Mouse (Mus musculus) brown adipose tissue, adult 24 weeks (tissue): ENCODE results near the gene Hmg20b. TPM values are rescaled to one million over a fixed set of nuclear protein-coding genes. Genes with fewer than 3 reads are reported as not detected.

ENCODE experiments used
- H3K27ac ChIP-seq: fragments of 200-500 bp; replicated peaks from 2 replicates; pipeline ENCODE4 v1.5.1; 2012; ENCODE audit warnings: low read depth, mild to moderate bottlenecking, low read length
- H3K4me1 ChIP-seq: fragments of 200-500 bp; 2 replicates; pipeline ENCODE4 v1.6.1; 2012; ENCODE audit warnings: low read length, mixed read lengths; ENCODE audit not compliant: control insufficient read depth, insufficient read depth, insufficient read length
- H3K4me3 ChIP-seq: fragments of 200-500 bp; 2 replicates; pipeline ENCODE4 v1.5.1; 2012; ENCODE audit warnings: low read depth, mild to moderate bottlenecking, low read length, moderate library complexity; ENCODE audit not compliant: insufficient read depth
- polyA plus RNA-seq: library from polyadenylated mRNA; stranded (reverse); fragments of >200 nt; gene quantifications from 2 replicates; pipeline ENCODE4 v1.2.4, GENCODE M21; 2012; ENCODE audit not compliant: missing spikeins, insufficient read depth, insufficient read length

Hmg20b gene
- polyA plus RNA-seq, 1 experiment = 78.7 TPM

GRCm38 (mm10) chr10:81302288-81302687, 48.0 kb downstream of the Hmg20b start:
- peak overlapping the region; percentile 2; the same call in 1 of the 2 replicates for H3K27ac ChIP-seq
- no peak overlapping the region for H3K4me3 ChIP-seq
- peaks cover 44% of the 10 kb centered on the region for H3K4me1 ChIP-seq

DNA sequence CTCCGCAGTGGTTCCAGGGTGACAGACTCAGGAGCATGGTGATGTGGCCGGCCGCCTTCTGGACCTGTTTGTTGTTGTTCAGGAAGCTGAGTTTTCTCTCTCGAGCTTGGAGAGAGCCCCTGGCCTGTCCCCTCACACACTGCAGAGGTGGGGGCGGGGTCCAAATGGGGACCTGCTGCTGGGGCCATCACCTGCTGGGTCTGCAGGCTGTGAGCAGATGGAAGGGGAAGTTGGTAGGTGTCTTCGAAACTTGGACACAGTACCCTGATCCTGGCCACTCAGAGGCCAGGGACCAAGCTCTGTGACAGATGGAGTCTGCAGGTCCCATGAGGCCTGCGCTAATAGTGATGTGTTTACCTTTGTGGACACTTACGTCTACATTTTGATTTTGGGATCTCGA, 49.0 kb downstream of the Hmg20b start:
- H3K27ac ChIP-seq = no peak overlapping the region
- peaks cover 45% of the 10 kb centered on the region for H3K4me1 ChIP-seq
- no peak overlapping the region for H3K4me3 ChIP-seq

DNA sequence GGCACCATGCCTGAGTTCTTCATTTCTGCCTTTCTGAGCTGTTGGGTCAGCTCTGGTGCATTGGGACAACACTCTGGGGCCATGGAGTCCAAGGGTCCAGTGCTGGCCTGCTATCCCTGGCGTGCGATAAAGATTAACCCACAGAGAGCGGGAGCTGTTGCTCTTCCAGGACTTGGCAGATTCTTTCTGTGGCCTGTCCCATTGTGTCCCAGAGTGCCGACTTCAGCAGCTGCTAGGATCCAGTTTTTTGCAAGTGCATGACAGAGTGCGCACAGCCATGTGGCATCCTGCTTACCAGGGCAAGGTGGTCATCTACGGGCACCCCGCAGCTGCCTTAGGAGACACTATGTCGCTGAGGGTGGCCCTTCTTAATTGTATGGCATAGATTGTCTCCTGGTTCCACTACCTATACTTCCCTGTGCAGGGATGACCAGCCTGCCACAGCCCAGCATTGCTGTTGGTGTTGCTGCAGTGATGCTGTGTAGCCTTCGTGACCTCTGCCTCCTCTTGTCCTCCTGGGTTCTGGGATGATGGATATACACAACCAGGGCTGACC, 49.9 kb downstream of the Hmg20b start:
- H3K4me3 ChIP-seq = no peak overlapping the region
- peaks cover 47% of the 10 kb centered on the region for H3K4me1 ChIP-seq
- H3K27ac ChIP-seq = no peak overlapping the region

GRCm38 (mm10) chr10:81299585-81300351, 50.5 kb downstream of the Hmg20b start:
- H3K4me1 ChIP-seq = peaks cover 51% of the 10 kb centered on the region

DNA sequence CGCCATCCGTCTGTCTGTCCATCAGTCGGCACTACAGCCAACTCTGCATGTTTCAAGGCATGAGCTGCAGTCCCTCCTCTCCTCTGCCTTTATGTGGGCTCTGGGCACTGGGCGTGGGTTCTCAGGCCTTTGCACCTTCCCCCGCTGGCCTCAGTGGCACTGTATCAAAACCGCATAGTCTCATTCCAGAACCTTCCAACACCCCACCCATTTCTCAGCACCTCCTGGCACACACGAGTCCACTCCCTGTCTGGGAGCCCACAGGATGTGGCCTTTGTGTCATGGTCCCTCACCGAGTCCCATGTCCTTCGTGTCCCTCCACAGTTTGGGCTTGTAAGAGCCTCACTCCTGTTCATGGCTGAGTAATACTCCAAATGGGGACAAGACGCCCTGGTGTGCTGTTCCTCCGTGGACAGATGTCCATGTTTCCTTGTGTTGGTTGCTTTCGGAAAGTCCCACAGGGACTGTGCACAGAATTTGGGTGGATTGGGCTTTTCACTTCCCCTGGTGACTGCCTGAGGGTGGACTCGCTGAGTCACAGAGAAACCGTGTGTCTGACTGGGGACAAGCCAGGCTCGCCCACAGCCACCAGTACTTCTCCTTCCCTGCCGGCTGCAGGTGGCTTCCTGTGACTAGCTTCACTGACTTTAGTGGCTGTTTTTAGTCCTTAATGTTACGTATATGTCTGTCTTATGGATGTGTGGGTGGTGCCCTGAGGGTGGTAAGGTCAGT, 51.7 kb downstream of the Hmg20b start:
- peak overlapping the region; percentile 56 for H3K4me3 ChIP-seq
- H3K27ac ChIP-seq = peak overlapping the region; percentile 99
- H3K4me1 ChIP-seq = peaks cover 54% of the 10 kb centered on the region

More at GRCm38 (mm10) chr10:81299585-81300351, 50.5 kb downstream of the Hmg20b start:
- peak overlapping the region; percentile 99 for H3K27ac ChIP-seq
- H3K4me3 ChIP-seq = no peak overlapping the region

- peak overlapping the region; percentile 56 for H3K4me3 ChIP-seq
- peak overlapping the region; percentile 99 for H3K27ac ChIP-seq
- peaks cover 48% of the 10 kb centered on the region for H3K4me1 ChIP-seq
Measured at GRCm38 (mm10) chr10:81297845-81298244, 52.4 kb downstream of the Hmg20b start.

DNA sequence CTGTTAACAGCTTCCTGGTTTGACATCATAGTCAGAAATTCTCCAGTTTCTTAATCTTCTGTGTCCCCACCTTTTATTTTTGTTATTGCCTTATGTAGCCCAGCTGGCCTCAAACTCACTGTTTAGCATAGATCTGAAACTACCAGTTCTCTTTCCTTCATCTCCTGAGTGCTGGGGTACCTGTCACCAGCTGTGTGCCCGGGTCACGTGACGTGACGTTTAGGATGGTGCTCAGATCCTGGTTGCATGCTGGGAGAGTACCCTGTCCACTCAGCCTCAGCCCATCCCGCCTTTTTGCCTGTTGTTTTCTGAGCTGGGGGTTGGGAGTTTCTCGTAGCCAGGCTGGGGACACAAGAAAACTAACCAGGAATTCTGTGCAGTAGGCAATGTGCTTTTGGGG, 53.0 kb downstream of the Hmg20b start:
- Histone ChIP-seq H3K4me1 (peaks cover 42% of the 10 kb centered on the region), H3K4me3 (peak overlapping the region; percentile 56), H3K27ac (peak overlapping the region; percentile 99)

Other genes starting within 250 kb of the Hmg20b start
- 64.4 and 88.3 TPM in 2 replicates for gene Map2k2, start 244.6 kb downstream of the Hmg20b start, polyA plus RNA-seq
- gene Zbtb7a, start 215.3 kb downstream of the Hmg20b start, polyA plus RNA-seq = 28.4 and 29.6 TPM in 2 replicates
- 10.3 and 13.4 TPM in 2 replicates for gene Pias4, start 182.6 kb downstream of the Hmg20b start, polyA plus RNA-seq
- gene Eef2, start 173.8 kb downstream of the Hmg20b start, polyA plus RNA-seq = 538 and 581 TPM in 2 replicates
- gene Dapk3, start 167.5 kb downstream of the Hmg20b start, polyA plus RNA-seq = 15.7 and 31.7 TPM in 2 replicates
- gene 4930442H23Rik, start 166.6 kb downstream of the Hmg20b start, polyA plus RNA-seq = not detected in 2 replicates
- 1.4 TPM in 1 of 2 replicates, not detected in the other for gene Nmrk2, start 148.4 kb downstream of the Hmg20b start, polyA plus RNA-seq
- not detected in 2 replicates for gene Atcay, start 119.6 kb downstream of the Hmg20b start, polyA plus RNA-seq
- 0.32 and 1.2 TPM in 2 replicates for gene Zfr2, start 117.3 kb downstream of the Hmg20b start, polyA plus RNA-seq
- gene Matk, start 97.5 kb downstream of the Hmg20b start, polyA plus RNA-seq = not detected in 2 replicates
- gene Mrpl54, start 83.5 kb downstream of the Hmg20b start, polyA plus RNA-seq = 122 and 144 TPM in 2 replicates
- 59.5 and 82.7 TPM in 2 replicates for gene Apba3, start 83.5 kb downstream of the Hmg20b start, polyA plus RNA-seq
- 1.6 TPM in 1 of 2 replicates, not detected in the other for gene Tjp3, start 58.9 kb downstream of the Hmg20b start, polyA plus RNA-seq
- gene Pip5k1c, start 57.5 kb downstream of the Hmg20b start, polyA plus RNA-seq = 10.6 and 12.4 TPM in 2 replicates
- 8.4 and 9.6 TPM in 2 replicates for gene Cactin, start 29.4 kb downstream of the Hmg20b start, polyA plus RNA-seq
- gene Tbxa2r, start 21.7 kb downstream of the Hmg20b start, polyA plus RNA-seq = not detected in 2 replicates
- 1.0 TPM in 1 of 2 replicates, not detected in the other for gene Gipc3, start 7.2 kb downstream of the Hmg20b start, polyA plus RNA-seq
- 8.3 and 11.5 TPM in 2 replicates for gene Mfsd12, start 7.0 kb upstream of the Hmg20b start, polyA plus RNA-seq
- gene 4930404N11Rik, start 15.3 kb upstream of the Hmg20b start, polyA plus RNA-seq = not detected in 2 replicates
- 9.3 and 10.3 TPM in 2 replicates for gene Fzr1, start 28.0 kb upstream of the Hmg20b start, polyA plus RNA-seq
- 25.1 and 35.9 TPM in 2 replicates for gene Dohh, start 33.9 kb upstream of the Hmg20b start, polyA plus RNA-seq
- 2.4 TPM in 1 of 2 replicates, not detected in the other for gene Gm48551, start 34.0 kb upstream of the Hmg20b start, polyA plus RNA-seq
- gene Gm48552, start 38.5 kb upstream of the Hmg20b start, polyA plus RNA-seq = not detected in 2 replicates
- gene Smim24, start 42.6 kb upstream of the Hmg20b start, polyA plus RNA-seq = 1.9 and 5.3 TPM in 2 replicates
- 40.9 and 42.9 TPM in 2 replicates for gene Nfic, start 105.2 kb upstream of the Hmg20b start, polyA plus RNA-seq
- gene Celf5, start 132.2 kb upstream of the Hmg20b start, polyA plus RNA-seq = 0.63 TPM in 1 of 2 replicates, not detected in the other
- gene Ncln, start 145.9 kb upstream of the Hmg20b start, polyA plus RNA-seq = 13.9 and 17.9 TPM in 2 replicates
- gene S1pr4, start 149.7 kb upstream of the Hmg20b start, polyA plus RNA-seq = 0.71 and 0.79 TPM in 2 replicates
- gene Gna15, start 173.7 kb upstream of the Hmg20b start, polyA plus RNA-seq = not detected in 2 replicates
- 34.1 and 41.1 TPM in 2 replicates for gene Gna11, start 194.7 kb upstream of the Hmg20b start, polyA plus RNA-seq
- gene Aes, start 209.0 kb upstream of the Hmg20b start, polyA plus RNA-seq = 679 and 754 TPM in 2 replicates
- gene Tle2, start 224.1 kb upstream of the Hmg20b start, polyA plus RNA-seq = 3.2 and 4.8 TPM in 2 replicates